Mouse (Mus musculus): ENCODE measurements at regions not wholly inside any gene's neighbourhood (a gene's known extent, or its start where the extent isn't known, plus 50 kb on each side); places are given as distances from the start of the nearest gene placed in this dataset.

- no peak overlapping the region for H3K4me3 ChIP-seq (replicated peaks)
- H3K36me3 ChIP-seq (replicated peaks), result no peaks in the 10 kb centered on the region
- no peaks in the 10 kb centered on the region for H3K4me1 ChIP-seq (replicated peaks)
- no peak overlapping the region for H3K27ac ChIP-seq (replicated peaks)
- no peaks in the 10 kb centered on the region for H3K9me3 ChIP-seq (replicated peaks)
- 54% methylated on average over 2 of the region's 2 CpGs for WGBS (ENCODE audit: insufficient replicate concordance)
- no peaks in the 10 kb centered on the region for H3K27me3 ChIP-seq
- no peak for ATAC-seq (ENCODE audit: insufficient read depth)
- H3K4me2 ChIP-seq, result no peak overlapping the region
- H3K9ac ChIP-seq, result no peak overlapping the region
Measured at GRCm38 (mm10) chr13:6131363-6131762, 270.1 kb downstream of the Klf6 start.

GRCm38 (mm10) chr13:6137170-6137569 lies 275.9 kb downstream of the Klf6 start:
- WGBS (ENCODE audit: insufficient replicate concordance), result 53% methylated on average over 4 of the region's 4 CpGs
- no peak overlapping the region for H3K4me2 ChIP-seq
- no peaks in the 10 kb centered on the region for H3K27me3 ChIP-seq
- no peak overlapping the region for H3K4me3 ChIP-seq (replicated peaks)
- H3K4me1 ChIP-seq (replicated peaks), result no peaks in the 10 kb centered on the region
- H3K9ac ChIP-seq, result no peak overlapping the region
- no peaks in the 10 kb centered on the region for H3K36me3 ChIP-seq (replicated peaks)
- H3K27ac ChIP-seq (replicated peaks), result no peak overlapping the region
- no peaks in the 10 kb centered on the region for H3K9me3 ChIP-seq (replicated peaks)
- ATAC-seq (ENCODE audit: insufficient read depth), result no peak

GRCm38 (mm10) chr13:6142771-6143170 lies 281.5 kb downstream of the Klf6 start:
- Histone ChIP-seq H3K9ac (no peak overlapping the region), H3K27me3 (no peaks in the 10 kb centered on the region), H3K4me2 (no peak overlapping the region), H3K27ac (replicated peaks) (no peak overlapping the region), H3K4me1 (replicated peaks) (no peaks in the 10 kb centered on the region), H3K36me3 (replicated peaks) (no peaks in the 10 kb centered on the region), H3K9me3 (replicated peaks) (no peaks in the 10 kb centered on the region), H3K4me3 (replicated peaks) (no peak overlapping the region)
- 26% methylated on average over 2 of the region's 2 CpGs for WGBS (ENCODE audit: insufficient replicate concordance)
- no peak for ATAC-seq (ENCODE audit: insufficient read depth)

GRCm38 (mm10) chr13:6153657-6154056 lies 292.4 kb downstream of the Klf6 start:
- H3K4me2 ChIP-seq, result no peak overlapping the region
- ATAC-seq (ENCODE audit: insufficient read depth), result no peak
- WGBS (ENCODE audit: insufficient replicate concordance), result 27% methylated on average over 4 of the region's 4 CpGs
- no peaks in the 10 kb centered on the region for H3K36me3 ChIP-seq (replicated peaks)
- H3K9ac ChIP-seq, result no peak overlapping the region
- H3K9me3 ChIP-seq (replicated peaks), result no peaks in the 10 kb centered on the region
- H3K27ac ChIP-seq (replicated peaks), result no peak overlapping the region
- H3K4me3 ChIP-seq (replicated peaks), result no peak overlapping the region
- no peaks in the 10 kb centered on the region for H3K4me1 ChIP-seq (replicated peaks)
- no peaks in the 10 kb centered on the region for H3K27me3 ChIP-seq

- no peak overlapping the region for H3K9ac ChIP-seq
- H3K4me2 ChIP-seq, result no peak overlapping the region
- ATAC-seq (ENCODE audit: insufficient read depth), result no peak
- H3K4me3 ChIP-seq (replicated peaks), result no peak overlapping the region
- 62% methylated on average over 4 of the region's 4 CpGs for WGBS (ENCODE audit: insufficient replicate concordance)
- H3K36me3 ChIP-seq (replicated peaks), result no peaks in the 10 kb centered on the region
- H3K27ac ChIP-seq (replicated peaks), result no peak overlapping the region
- H3K4me1 ChIP-seq (replicated peaks), result no peaks in the 10 kb centered on the region
- no peaks in the 10 kb centered on the region for H3K9me3 ChIP-seq (replicated peaks)
- H3K27me3 ChIP-seq, result no peaks in the 10 kb centered on the region
Measured at GRCm38 (mm10) chr13:6156191-6156590, 294.9 kb downstream of the Klf6 start.

GRCm38 (mm10) chr13:6157029-6157428 lies 295.7 kb downstream of the Klf6 start:
- Histone ChIP-seq H3K4me1 (replicated peaks) (no peaks in the 10 kb centered on the region), H3K27me3 (no peaks in the 10 kb centered on the region), H3K9ac (no peak overlapping the region), H3K4me2 (no peak overlapping the region), H3K9me3 (replicated peaks) (no peaks in the 10 kb centered on the region), H3K27ac (replicated peaks) (no peak overlapping the region), H3K4me3 (replicated peaks) (no peak overlapping the region), H3K36me3 (replicated peaks) (no peaks in the 10 kb centered on the region)
- WGBS (ENCODE audit: insufficient replicate concordance), result 52% methylated on average over 3 of the region's 3 CpGs
- no peak for ATAC-seq (ENCODE audit: insufficient read depth)

- Histone ChIP-seq H3K9ac (no peak overlapping the region), H3K27ac (replicated peaks) (no peak overlapping the region), H3K9me3 (replicated peaks) (no peaks in the 10 kb centered on the region), H3K4me1 (replicated peaks) (no peaks in the 10 kb centered on the region), H3K36me3 (replicated peaks) (no peaks in the 10 kb centered on the region), H3K27me3 (no peaks in the 10 kb centered on the region), H3K4me2 (no peak overlapping the region), H3K4me3 (replicated peaks) (no peak overlapping the region)
- no peak for ATAC-seq (ENCODE audit: insufficient read depth)
- 66% methylated on average over 4 of the region's 4 CpGs for WGBS (ENCODE audit: insufficient replicate concordance)
Measured at GRCm38 (mm10) chr13:6157946-6158345, 296.7 kb downstream of the Klf6 start.

- WGBS (ENCODE audit: insufficient replicate concordance), result 40% methylated on average over 2 of the region's 2 CpGs
- Histone ChIP-seq H3K9ac (no peak overlapping the region), H3K27me3 (no peaks in the 10 kb centered on the region), H3K9me3 (replicated peaks) (no peaks in the 10 kb centered on the region), H3K4me3 (replicated peaks) (no peak overlapping the region), H3K4me1 (replicated peaks) (no peaks in the 10 kb centered on the region), H3K27ac (replicated peaks) (no peak overlapping the region), H3K4me2 (no peak overlapping the region), H3K36me3 (replicated peaks) (no peaks in the 10 kb centered on the region)
- no peak for ATAC-seq (ENCODE audit: insufficient read depth)
Measured at GRCm38 (mm10) chr13:6159412-6159811, 298.1 kb downstream of the Klf6 start.

- Histone ChIP-seq H3K4me3 (replicated peaks) (no peak overlapping the region), H3K4me1 (replicated peaks) (no peaks in the 10 kb centered on the region), H3K9me3 (replicated peaks) (no peaks in the 10 kb centered on the region), H3K36me3 (replicated peaks) (no peaks in the 10 kb centered on the region), H3K4me2 (no peak overlapping the region), H3K27ac (replicated peaks) (no peak overlapping the region), H3K9ac (no peak overlapping the region), H3K27me3 (no peaks in the 10 kb centered on the region)
- ATAC-seq (ENCODE audit: insufficient read depth), result no peak
- WGBS (ENCODE audit: insufficient replicate concordance), result 66% methylated on average over 4 of the region's 4 CpGs
Measured at GRCm38 (mm10) chr13:6165916-6166315, 304.6 kb downstream of the Klf6 start.

GRCm38 (mm10) chr13:6167055-6167761 lies 305.9 kb downstream of the Klf6 start:
- Histone ChIP-seq H3K9me3 (replicated peaks) (no peaks in the 10 kb centered on the region), H3K4me2 (no peak overlapping the region), H3K27me3 (no peaks in the 10 kb centered on the region), H3K36me3 (replicated peaks) (no peaks in the 10 kb centered on the region), H3K4me1 (replicated peaks) (no peaks in the 10 kb centered on the region), H3K9ac (no peak overlapping the region), H3K4me3 (replicated peaks) (no peak overlapping the region), H3K27ac (replicated peaks) (no peak overlapping the region)
- 79% methylated on average over 1 of the region's 1 CpGs for WGBS (ENCODE audit: insufficient replicate concordance)
- ATAC-seq (ENCODE audit: insufficient read depth), result no peak

- Histone ChIP-seq H3K4me3 (replicated peaks) (no peak overlapping the region), H3K36me3 (replicated peaks) (no peaks in the 10 kb centered on the region), H3K27me3 (no peaks in the 10 kb centered on the region), H3K9ac (no peak overlapping the region), H3K27ac (replicated peaks) (no peak overlapping the region), H3K4me1 (replicated peaks) (no peaks in the 10 kb centered on the region), H3K4me2 (no peak overlapping the region), H3K9me3 (replicated peaks) (no peaks in the 10 kb centered on the region)
- ATAC-seq (ENCODE audit: insufficient read depth), result no peak
Measured at GRCm38 (mm10) chr13:6173095-6173494, 311.8 kb downstream of the Klf6 start.

- H3K27ac ChIP-seq (replicated peaks), result no peak overlapping the region
- 52% methylated on average over 9 of the region's 9 CpGs for WGBS (ENCODE audit: insufficient replicate concordance)
- H3K4me2 ChIP-seq, result no peak overlapping the region
- no peaks in the 10 kb centered on the region for H3K27me3 ChIP-seq
- H3K9me3 ChIP-seq (replicated peaks), result no peaks in the 10 kb centered on the region
- no peak overlapping the region for H3K4me3 ChIP-seq (replicated peaks)
- H3K36me3 ChIP-seq (replicated peaks), result no peaks in the 10 kb centered on the region
- no peak overlapping the region for H3K9ac ChIP-seq
- H3K4me1 ChIP-seq (replicated peaks), result no peaks in the 10 kb centered on the region
- no peak for ATAC-seq (ENCODE audit: insufficient read depth)
Measured at GRCm38 (mm10) chr13:6178362-6179070, 317.2 kb downstream of the Klf6 start.

Data from liver, embryonic 15.5 days (tissue).